11 mouse cellular contexts compared by ENCODE assay signal in genomic region chr11:32010663-32010970, GRCm38 (mm10). TPM values are rescaled to one million over a fixed set of nuclear protein-coding genes. Genes with fewer than 3 reads are reported as not detected.
DNase-seq lines count a peak whose midpoint lies in the region; ATAC-seq lines count a peak whose summit lies in the region.
"Had no signal": no experiment of that assay in that cellular context is flagged by ENCODE, and none has a peak within 500 bp of the region (broad histone marks: within the 10 kb centered on the region; RNA-seq: fewer than 3 reads in every experiment).

No protein-coding gene starts in this region.

- H3K4me2 ChIP-seq in embryonic facial prominence, embryonic 11.5 days (ENCODE audit: low read depth, low read length): no peak overlapping the region
- H3K4me2 ChIP-seq in hindbrain, embryonic 16.5 days (ENCODE audit: low read length): peak overlapping the region; percentile 34; the same call in 1 of the 2 replicates
- H3K4me2 ChIP-seq: embryonic facial prominence, embryonic 13.5 days had no signal

- H3K4me3 ChIP-seq in embryonic facial prominence, embryonic 11.5 days (ENCODE audit: low read depth, low read length): no peak overlapping the region
- H3K4me3 ChIP-seq in hindbrain, embryonic 16.5 days (ENCODE audit: low read length): no peak overlapping the region
- H3K4me3 ChIP-seq: embryonic facial prominence, embryonic 13.5 days; gastrocnemius, adult 2 months had no signal

- WGBS in embryonic facial prominence, embryonic 11.5 days: 54% methylated on average over 5 of the region's 5 CpGs
- WGBS in hindbrain, embryonic 16.5 days: 42% methylated on average over 5 of the region's 5 CpGs

- no peak overlapping the region for H3K27ac ChIP-seq in embryonic facial prominence, embryonic 11.5 days (replicated peaks; ENCODE audit: low read depth, low read length)
- peak overlapping the region; percentile 63 for H3K27ac ChIP-seq in hindbrain, embryonic 16.5 days (ENCODE audit: low read depth, low read length)
- H3K27ac ChIP-seq: embryonic facial prominence, embryonic 13.5 days; gastrocnemius, adult 2 months had no signal

- peak; percentile 14 for DNase-seq in kidney, adult 9 months
- DNase-seq in kidney, adult 11 months: no peak
- peak; percentile 64 for DNase-seq in embryonic facial prominence, embryonic 11.5 days (ENCODE audit: low spot score)
- DNase-seq in naive thymus-derived CD4-positive, alpha-beta T cell, adult 2 months (ENCODE audit: low read depth): peak; percentile 87
- no peak for DNase-seq in cerebellum, postnatal 25 days
- no peak for DNase-seq in urinary bladder, postnatal 10 days (ENCODE audit: low spot score)
- no peak for DNase-seq in adrenal gland, postnatal 25 days
- DNase-seq: gastrocnemius, adult 2 months had no signal

- no peaks in the 10 kb centered on the region for H3K9me3 ChIP-seq in embryonic facial prominence, embryonic 11.5 days (replicated peaks; ENCODE audit: control insufficient read depth, low read length)
- H3K9me3 ChIP-seq in hindbrain, embryonic 16.5 days (ENCODE audit: control insufficient read depth, low read length): peaks cover 11% of the 10 kb centered on the region

- no peaks in the 10 kb centered on the region for H3K36me3 ChIP-seq in embryonic facial prominence, embryonic 11.5 days (replicated peaks; ENCODE audit: control insufficient read depth, insufficient read depth, low read depth, low read length)
- H3K36me3 ChIP-seq in hindbrain, embryonic 16.5 days (ENCODE audit: control insufficient read depth, insufficient read depth, low read length): peaks cover 21% of the 10 kb centered on the region
- H3K36me3 ChIP-seq: embryonic facial prominence, embryonic 13.5 days had no signal

- no peaks in the 10 kb centered on the region for H3K27me3 ChIP-seq in embryonic facial prominence, embryonic 11.5 days (ENCODE audit: control insufficient read depth, insufficient read depth, low read length)
- no peaks in the 10 kb centered on the region for H3K27me3 ChIP-seq in hindbrain, embryonic 16.5 days (replicated peaks; ENCODE audit: control insufficient read depth, insufficient read depth, low read length)
- H3K27me3 ChIP-seq: embryonic facial prominence, embryonic 13.5 days had no signal

- H3K9ac ChIP-seq in embryonic facial prominence, embryonic 11.5 days (replicated peaks; ENCODE audit: low read length): no peak overlapping the region
- H3K9ac ChIP-seq in hindbrain, embryonic 16.5 days (ENCODE audit: low read depth, low read length): no peak overlapping the region
- H3K9ac ChIP-seq: embryonic facial prominence, embryonic 13.5 days had no signal

- peak; percentile 17; the same call in 1 of the 2 replicates for ATAC-seq in embryonic facial prominence, embryonic 11.5 days (replicated peaks; ENCODE audit: insufficient number of reproducible peaks, low FRiP score, low TSS enrichment, low read depth)
- ATAC-seq in hindbrain, embryonic 16.5 days: no peak

- H3K4me1 ChIP-seq in embryonic facial prominence, embryonic 11.5 days (ENCODE audit: control insufficient read depth, insufficient read depth, low read length): no peaks in the 10 kb centered on the region
- peaks cover 31% of the 10 kb centered on the region for H3K4me1 ChIP-seq in hindbrain, embryonic 16.5 days (ENCODE audit: control insufficient read depth, insufficient read depth, low read depth, low read length)

RNA-seq across cellular contexts. Expression of gene Nsg2, which starts 10.4 kb away (rescaled TPM):
- polyA plus RNA-seq in embryonic facial prominence, embryonic 11.5 days (2014; fragmentation: Nextera tagmentation; extraction: Ambion mirVana): 8.0 and 9.8 TPM in 2 replicates
- 530 and 557 TPM in 2 replicates for polyA plus RNA-seq in hindbrain, embryonic 16.5 days (2015; fragmentation: Nextera tagmentation; extraction: Ambion mirVana)
- 23.6 and 33.9 TPM in 2 replicates for total RNA-seq in adrenal gland, postnatal 25 days (2021)
- total RNA-seq: gastrocnemius, adult 2 months had no signal

RNA-seq across cellular contexts. Expression of gene 4930524B15Rik, which starts 45.2 kb away (rescaled TPM):
- 0.17 TPM in 1 of 2 replicates, not detected in the other for polyA plus RNA-seq in embryonic facial prominence, embryonic 11.5 days (2014; fragmentation: Nextera tagmentation; extraction: Ambion mirVana)
- 0.22 and 0.49 TPM in 2 replicates for polyA plus RNA-seq in hindbrain, embryonic 16.5 days (2015; fragmentation: Nextera tagmentation; extraction: Ambion mirVana)
- total RNA-seq in adrenal gland, postnatal 25 days (2021): not detected in 2 replicates
- total RNA-seq: gastrocnemius, adult 2 months had no signal
- polyA plus RNA-seq: heart, embryonic 16.5 days had no signal

Comparison
In these comparisons a context has a peak if more than half of its experiments do, and no peak if none do; other contexts are left out.
1. DNase-seq: peak in kidney, adult 9 months (single experiment), embryonic facial prominence, embryonic 11.5 days (single experiment) and naive thymus-derived CD4-positive, alpha-beta T cell, adult 2 months (single experiment); none in kidney, adult 11 months (single experiment), cerebellum, postnatal 25 days (0 of 2), urinary bladder, postnatal 10 days (single experiment) and adrenal gland, postnatal 25 days (single experiment).
2. RNA of gene Nsg2, which starts 10.4 kb away (polyA plus RNA-seq): 530 to 557 TPM in hindbrain, embryonic 16.5 days; 8.0 to 9.8 TPM in embryonic facial prominence, embryonic 11.5 days; every median in the first group is over 10 times any median in the second.